Mouse (Mus musculus) brain, adult 2 months (tissue): ENCODE results near the gene Anxa4.

Experiments
- DNase-seq: peaks from one replicate; pipeline ENCODE4 v3.0.0; 2011; ENCODE audit warnings: low read depth, low spot score

The Anxa4 gene

DNA sequence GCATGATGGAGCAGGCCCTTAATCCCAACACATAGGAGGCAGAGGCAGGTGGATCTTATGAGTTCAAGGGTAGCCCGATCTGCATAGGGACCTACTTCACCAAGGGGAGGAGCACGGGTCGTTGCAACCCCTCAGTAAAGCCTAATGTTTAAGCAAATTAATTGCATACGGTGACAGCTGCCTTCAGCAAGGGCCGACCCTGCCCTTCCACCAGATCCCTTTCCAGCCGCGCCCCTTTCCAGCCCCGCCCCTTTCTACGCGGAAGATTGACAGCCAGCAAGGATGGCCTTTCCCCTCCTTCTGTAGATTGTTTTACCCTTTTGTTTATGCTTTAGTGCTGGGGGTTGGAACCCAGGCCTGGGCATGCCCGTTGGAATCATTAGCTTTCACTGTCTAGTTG lies 8.0 kb upstream of the Anxa4 start:
- DNase-seq = no peak

DNA sequence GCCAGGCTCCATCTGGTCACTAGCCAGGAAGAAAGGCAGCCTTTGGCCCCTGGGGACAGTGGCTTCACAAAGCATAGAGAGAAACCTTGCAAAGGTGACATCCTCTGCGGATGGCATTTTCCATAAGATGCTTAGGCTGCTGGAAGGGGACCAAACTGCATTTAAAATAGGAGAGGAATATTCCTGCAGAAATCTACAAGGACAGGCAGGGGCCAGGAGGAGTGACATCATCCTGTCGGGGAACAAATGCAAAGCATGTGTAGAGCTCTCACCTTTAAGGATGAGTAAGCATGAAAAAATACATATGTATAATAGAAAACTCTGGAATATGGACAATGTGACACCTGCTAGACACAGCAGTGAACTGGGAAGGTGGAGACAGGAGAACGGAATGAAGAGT lies 7.1 kb upstream of the Anxa4 start:
- DNase-seq = peak; percentile 53

DNA sequence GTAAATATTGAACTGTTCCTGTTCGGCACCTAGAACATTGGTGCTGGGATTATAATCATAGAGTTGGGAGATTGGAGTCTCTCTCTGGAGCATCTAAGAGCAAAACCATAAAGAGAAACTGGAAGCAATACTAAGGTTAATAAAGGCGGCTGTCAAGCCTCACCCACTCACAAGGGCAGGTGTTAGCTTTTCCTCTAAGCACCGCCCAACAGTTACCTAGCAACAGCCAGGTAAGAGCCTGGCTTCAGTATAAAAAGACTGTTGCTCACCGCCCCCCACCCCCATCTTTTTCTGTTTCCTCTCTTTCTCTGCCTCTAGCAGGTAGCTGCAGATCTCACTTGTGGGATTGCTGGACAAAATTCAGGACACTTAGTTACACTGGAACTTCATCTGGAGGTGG lies 4.1 kb upstream of the Anxa4 start:
- no peak for DNase-seq

DNA sequence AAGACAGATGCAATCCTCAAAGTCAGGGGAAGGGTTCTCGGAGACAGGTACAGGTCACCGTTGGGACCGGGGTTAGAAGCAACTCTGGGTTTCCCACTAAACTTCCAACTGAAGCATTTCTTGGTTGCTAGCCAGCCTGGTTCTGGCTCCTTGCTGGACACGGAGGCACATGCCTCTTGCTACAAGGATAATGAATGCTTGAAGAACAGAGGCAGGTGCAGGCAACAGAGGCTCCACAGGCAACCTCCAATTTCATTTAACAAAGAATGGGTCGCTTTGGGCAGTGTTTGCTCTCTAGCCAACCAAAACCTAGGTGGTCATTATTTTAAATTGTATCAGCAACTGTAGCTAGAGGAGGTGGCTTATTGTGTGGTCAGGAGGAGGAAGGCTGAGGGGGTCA lies 573 bp upstream of the Anxa4 start:
- no peak for DNase-seq

- no peak for DNase-seq
Observed at GRCm38 (mm10) chr6:86790351-86790943, 2.9 kb downstream of the Anxa4 start.

DNA sequence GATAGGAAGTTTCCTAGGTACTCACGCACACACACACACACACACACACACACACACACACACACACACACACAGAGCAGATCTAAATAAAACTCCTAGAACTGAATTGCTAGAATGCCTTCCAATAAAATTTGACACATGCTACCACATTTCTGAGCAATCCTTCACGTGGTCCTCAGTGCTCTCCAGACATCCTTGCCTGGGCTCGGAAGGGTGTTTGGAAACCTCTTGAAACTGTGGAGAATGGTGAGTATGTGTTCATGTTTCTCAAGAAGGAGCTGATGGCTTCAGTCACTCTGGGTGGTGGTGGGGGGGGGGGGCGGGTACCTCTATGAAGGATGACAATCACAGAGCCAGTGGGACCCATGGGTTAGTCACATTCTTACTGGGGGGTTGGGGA lies 5.1 kb downstream of the Anxa4 start:
- no peak for DNase-seq

DNA sequence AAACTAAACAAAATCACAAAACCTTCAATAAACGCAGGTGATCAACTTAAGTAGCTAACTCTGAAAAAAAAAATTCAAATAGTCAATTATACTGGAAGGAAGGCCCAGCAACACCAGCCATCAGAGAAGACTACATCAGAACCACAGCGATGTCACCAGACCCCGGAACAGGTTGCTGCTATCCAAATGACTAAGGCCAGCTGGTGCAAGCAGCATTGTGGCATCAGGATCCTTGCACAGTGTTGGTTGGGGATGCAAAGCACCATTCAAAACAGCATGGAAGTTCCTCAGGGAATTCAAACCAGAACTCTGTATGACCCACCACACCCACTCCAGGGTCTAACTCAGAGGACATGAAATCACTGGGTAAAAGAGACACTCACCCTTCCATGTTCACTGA lies 6.8 kb downstream of the Anxa4 start:
- DNase-seq = no peak

GRCm38 (mm10) chr6:86784739-86785138 lies 8.6 kb downstream of the Anxa4 start:
- DNase-seq = no peak

DNA sequence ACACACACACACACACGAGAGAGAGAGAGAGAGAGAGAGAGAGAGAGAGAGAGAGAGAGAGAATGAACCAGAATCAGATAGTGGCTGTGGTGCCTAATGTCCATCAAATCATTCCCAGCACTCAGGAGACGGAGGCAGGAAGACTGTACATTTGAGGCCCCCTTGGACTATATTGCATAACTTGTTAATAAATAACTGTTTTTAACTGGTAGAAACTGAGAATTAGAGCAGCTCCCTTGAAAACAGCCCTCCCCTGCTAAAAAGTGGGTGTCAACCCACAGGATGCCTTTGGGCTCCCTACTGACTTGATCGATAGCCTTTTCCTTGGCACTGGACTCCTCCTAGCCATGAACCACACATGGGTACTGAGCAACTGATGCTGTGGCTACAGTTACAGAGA lies 11.0 kb downstream of the Anxa4 start:
- no peak for DNase-seq

GRCm38 (mm10) chr6:86781361-86781957 lies 11.9 kb downstream of the Anxa4 start:
- peak; percentile 23 for DNase-seq

DNA sequence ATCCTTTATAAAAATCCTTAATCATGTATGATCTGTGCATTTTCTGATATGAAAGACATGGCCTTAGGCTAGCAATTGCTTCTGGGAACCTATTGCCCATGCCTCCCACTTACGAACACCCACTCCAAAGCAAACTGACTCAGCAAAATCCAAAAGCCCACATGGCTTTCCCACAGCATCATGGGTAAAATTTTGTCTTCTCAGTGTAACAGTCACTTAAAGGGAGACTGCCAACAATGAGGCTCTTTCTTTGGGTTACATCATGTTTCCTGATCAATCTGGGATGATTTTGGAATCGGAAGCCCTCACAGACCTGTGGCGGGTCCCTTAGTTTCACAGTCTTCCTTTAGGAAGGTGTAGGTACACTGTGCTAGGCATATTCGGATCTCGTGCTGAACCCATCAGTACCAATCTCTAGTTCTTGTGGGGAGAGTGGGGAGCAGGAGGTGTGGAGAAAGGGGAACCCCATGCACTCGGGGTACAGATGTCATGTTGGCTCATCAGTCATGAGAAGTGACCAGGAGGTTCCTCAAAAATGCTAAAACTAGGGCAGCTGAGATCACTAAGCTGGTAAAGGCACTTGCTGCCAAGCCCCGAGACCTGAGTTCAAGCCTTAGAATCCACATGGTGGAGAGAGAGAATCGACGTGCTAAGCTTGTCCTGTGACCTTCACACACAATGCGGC lies 14.3 kb downstream of the Anxa4 start:
- peak; percentile 50 for DNase-seq

DNA sequence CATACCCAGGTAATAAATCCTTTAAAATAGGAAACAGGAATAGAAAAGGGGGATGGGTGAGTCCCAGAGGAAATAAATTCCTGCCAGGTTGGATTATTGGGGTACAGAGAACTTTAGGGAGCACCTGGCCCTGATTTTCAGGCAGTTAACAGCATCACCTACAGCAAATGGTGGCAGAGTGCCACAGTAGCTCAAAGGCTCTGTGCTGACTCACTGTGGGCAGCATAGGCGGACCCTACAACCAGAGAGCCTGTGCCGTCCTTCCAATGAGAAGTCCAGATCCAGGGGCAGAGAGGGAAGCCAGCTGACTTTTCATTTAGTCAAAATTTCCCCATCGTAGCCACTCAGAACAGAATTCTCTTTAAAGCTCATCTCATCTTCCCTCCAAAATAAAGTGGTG lies 16.2 kb downstream of the Anxa4 start:
- peak; percentile 12 for DNase-seq

DNA sequence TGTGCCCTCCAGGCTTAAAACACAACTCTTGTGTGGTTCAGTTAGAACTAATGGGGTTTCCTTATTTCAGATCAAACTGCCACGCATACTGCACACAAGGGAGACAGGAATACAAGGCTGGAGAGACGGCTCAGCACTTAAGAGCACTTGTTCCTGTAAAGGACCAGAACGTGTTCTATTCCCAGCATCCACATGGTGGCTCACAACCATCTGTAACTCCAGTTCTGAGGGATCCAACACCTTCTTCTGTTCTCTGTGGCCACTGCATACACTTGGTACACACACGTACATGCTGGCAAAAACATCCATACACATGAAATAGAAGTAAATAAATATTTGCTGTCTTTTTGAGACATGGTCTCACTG lies 16.7 kb downstream of the Anxa4 start:
- DNase-seq = peak; percentile 66

- peak; percentile 40 for DNase-seq
Observed at GRCm38 (mm10) chr6:86776001-86776705, 17.2 kb downstream of the Anxa4 start.

GRCm38 (mm10) chr6:86774937-86775336 lies 18.4 kb downstream of the Anxa4 start:
- no peak for DNase-seq

DNA sequence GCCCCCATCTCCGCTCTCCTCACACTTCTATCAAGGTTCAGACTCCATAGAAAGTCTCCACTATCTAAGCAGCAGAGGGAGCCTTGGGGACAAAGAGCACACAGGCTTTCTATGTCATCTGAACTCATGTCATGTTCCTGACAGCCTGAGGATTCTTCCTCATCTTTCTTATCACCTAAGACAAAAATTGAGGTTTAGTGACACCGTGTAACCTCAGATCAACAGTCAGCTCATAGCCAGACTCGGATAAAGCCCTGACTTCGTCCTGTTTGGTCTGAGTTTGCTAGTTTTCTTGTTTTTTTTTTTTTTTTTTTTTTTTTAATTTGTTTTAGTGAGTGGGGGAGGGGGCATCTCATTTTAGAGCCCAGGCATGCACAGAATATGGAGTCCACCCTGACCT lies 19.6 kb downstream of the Anxa4 start:
- no peak for DNase-seq

DNA sequence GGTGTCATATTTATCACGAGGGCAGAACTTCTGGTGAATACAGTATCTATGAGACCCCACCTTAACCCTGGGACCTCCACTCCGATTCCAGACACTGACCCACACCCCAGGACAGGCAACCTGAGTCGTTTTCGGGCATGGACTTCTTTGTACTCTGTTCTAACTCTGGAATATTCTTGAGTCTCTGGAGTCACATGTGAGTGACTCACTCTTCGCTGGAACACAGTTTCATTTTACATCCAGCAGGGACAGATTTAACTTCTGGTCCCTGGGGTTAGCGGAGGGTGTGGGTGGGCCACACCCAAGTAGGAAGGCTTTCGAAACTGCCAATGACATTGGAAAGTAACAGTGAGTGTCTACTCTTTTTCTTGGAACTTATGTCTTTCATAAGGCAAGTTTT lies 20.8 kb downstream of the Anxa4 start:
- peak; percentile 75 for DNase-seq

GRCm38 (mm10) chr6:86768938-86769337 lies 24.4 kb downstream of the Anxa4 start:
- no peak for DNase-seq

DNA sequence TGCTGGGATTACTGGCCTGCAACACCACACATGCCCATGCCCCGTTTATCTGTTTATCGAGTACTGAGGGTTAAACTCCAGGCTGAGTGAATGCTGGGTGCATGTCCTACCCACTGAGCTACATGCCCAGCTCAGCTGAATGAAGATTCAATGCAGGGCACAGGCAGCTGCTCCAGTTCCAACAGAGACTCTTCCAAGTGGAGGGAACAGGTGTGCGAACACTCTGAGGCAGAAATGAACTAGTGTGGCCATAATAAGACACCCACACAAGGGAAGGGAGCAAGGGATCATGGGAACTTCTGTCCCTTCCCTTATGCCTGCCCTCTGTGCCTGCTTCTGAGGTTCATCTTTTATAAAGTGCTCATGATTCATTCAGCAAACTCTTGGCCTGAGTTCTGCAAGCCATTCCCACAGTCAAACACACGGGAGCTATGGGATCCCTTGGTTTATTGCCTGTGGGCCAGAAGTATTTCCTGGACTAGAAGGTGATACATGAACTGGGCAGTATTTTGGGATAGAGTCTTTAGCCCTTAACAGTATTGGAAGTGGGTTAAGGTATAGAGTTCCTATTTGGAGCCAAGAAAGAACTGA lies 25.1 kb downstream of the Anxa4 start:
- DNase-seq = no peak

- DNase-seq = no peak
Observed at GRCm38 (mm10) chr6:86767465-86767864, 25.9 kb downstream of the Anxa4 start.

- DNase-seq = no peak
Observed at GRCm38 (mm10) chr6:86765637-86766059, 27.7 kb downstream of the Anxa4 start.

- no peak for DNase-seq
Observed at GRCm38 (mm10) chr6:86754105-86754863, 39.1 kb downstream of the Anxa4 start.
